Mouse (Mus musculus): ENCODE measurements at regions not wholly inside any gene's neighbourhood (a gene's known extent, or its start where the extent isn't known, plus 50 kb on each side); places are given as distances from the start of the nearest gene placed in this dataset.

DNA sequence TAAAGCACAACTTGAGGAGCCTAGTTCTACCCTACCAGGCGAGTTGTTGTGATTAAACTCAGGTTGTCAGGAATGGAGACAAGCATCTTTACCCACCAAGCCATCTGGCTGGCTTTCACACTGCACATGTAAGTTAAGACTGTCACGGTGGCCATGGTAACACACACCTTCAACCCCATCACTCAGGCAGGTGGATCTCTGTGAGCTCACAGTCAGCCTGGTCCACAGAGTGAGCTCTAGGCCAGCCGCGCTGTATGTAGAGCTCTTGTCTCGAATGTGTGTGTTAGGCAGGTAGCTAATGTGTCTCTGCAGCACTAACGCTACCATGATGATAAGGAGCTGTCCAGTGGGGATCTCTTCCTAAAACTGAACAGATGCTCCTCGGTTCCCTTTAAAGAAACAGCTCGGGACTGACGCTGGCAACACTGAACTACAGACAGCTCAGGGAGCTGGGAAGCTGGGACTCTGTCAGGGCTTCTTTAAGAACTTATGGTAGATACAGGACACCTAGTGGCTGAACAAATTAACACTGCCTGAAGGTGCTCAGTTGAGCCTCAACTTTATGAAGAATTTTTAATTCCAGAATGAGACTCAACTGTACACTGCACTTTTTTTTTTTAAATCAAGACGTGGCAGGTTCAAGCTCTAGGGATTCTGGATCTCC, 73.8 kb upstream of the Azi2 start:
- TF ChIP-seq CTCF (IDR thresholded peaks at IDR 0.05), result peak; percentile 67
- TF ChIP-seq EP300 (IDR thresholded peaks at IDR 0.05; ENCODE audit: insufficient read depth, low read depth, low read length), result no peak
- no peak for TF ChIP-seq POLR2A (IDR thresholded peaks at IDR 0.05; ENCODE audit: insufficient read depth, low read depth, low read length)
